19 mouse cellular contexts compared by ENCODE assay signal in genomic region chr12:100570522-100571072, GRCm38 (mm10). TPM values are rescaled to one million over a fixed set of nuclear protein-coding genes. Genes with fewer than 3 reads are reported as not detected.
DNase-seq lines count a peak whose midpoint lies in the region; ATAC-seq and TF ChIP-seq lines count a peak whose summit lies in the region.
"Had no signal": no experiment of that assay in that cellular context is flagged by ENCODE, and none has a peak within 500 bp of the region (broad histone marks: within the 10 kb centered on the region; RNA-seq: fewer than 3 reads in every experiment).

No protein-coding gene starts in this region.

- H3K79me2 ChIP-seq in heart, adult 2 months (replicated peaks; ENCODE audit: control insufficient read depth, insufficient read depth, low read length), result no peaks in the 10 kb centered on the region

- DNase-seq in embryonic facial prominence, embryonic 14.5 days (ENCODE audit: low spot score), result no peak
- DNase-seq in embryonic facial prominence, embryonic 10.5 days (ENCODE audit: low spot score), result no peak
- DNase-seq in heart, adult 2 months, result no peak
- DNase-seq in heart, adult 18-20 months, result no peak
- no peak for DNase-seq in layer of hippocampus, adult 2 months (ENCODE audit: low spot score in 2 of 2)
- no peak for DNase-seq in layer of hippocampus, adult 8-10 months (ENCODE audit: low spot score in 2 of 2)
- DNase-seq in ovary, postnatal 36 days (ENCODE audit: low spot score), result no peak
- DNase-seq: adrenal gland, postnatal 14 days; cerebellum, adult 2 months; kidney, adult 11 months; thymus, adult 18-20 months had no signal

- 0 out of 2 replicates have a peak, but pooled peaks cover 12% of the 10 kb centered on the region for H3K36me3 ChIP-seq in embryonic facial prominence, embryonic 14.5 days (ENCODE audit: control insufficient read depth, insufficient read depth, low read length)
- 0 out of 2 replicates have a peak, but pooled peaks cover 5% of the 10 kb centered on the region for H3K36me3 ChIP-seq in embryonic facial prominence, embryonic 10.5 days (replicated peaks)
- H3K36me3 ChIP-seq in heart, adult 2 months (ENCODE audit: control insufficient read depth, insufficient read depth, low read length), result peaks cover 2% of the 10 kb centered on the region; the same call in 1 of the 2 replicates

- H3K4me1 ChIP-seq in embryonic facial prominence, embryonic 14.5 days (ENCODE audit: control insufficient read depth, insufficient read depth, low read length), result no peaks in the 10 kb centered on the region
- no peaks in the 10 kb centered on the region for H3K4me1 ChIP-seq in embryonic facial prominence, embryonic 10.5 days
- H3K4me1 ChIP-seq in heart, adult 2 months (ENCODE audit: control insufficient read depth, insufficient read depth, low read length), result no peaks in the 10 kb centered on the region; the same call in 1 of the 2 replicates
- H3K4me1 ChIP-seq in cortical plate, adult 2 months (ENCODE audit: control insufficient read depth, insufficient read depth, low read length), result peaks cover 6% of the 10 kb centered on the region
- H3K4me1 ChIP-seq: limb, embryonic 13.5 days; midbrain, embryonic 12.5 days; neural tube, embryonic 13.5 days had no signal

- no peak for TF ChIP-seq EP300 in heart, adult 2 months (IDR thresholded peaks at IDR 0.05; ENCODE audit: insufficient read depth, low read depth, low read length)

- no peak overlapping the region for H3K27ac ChIP-seq in embryonic facial prominence, embryonic 14.5 days (replicated peaks; ENCODE audit: low read depth, low read length)
- no peak overlapping the region for H3K27ac ChIP-seq in embryonic facial prominence, embryonic 10.5 days (replicated peaks)
- peak overlapping the region; percentile 21; the same call in 1 of the 2 replicates for H3K27ac ChIP-seq in heart, adult 2 months
- H3K27ac ChIP-seq in layer of hippocampus, adult 2 months, result peak overlapping the region; percentile 91
- peak overlapping the region; percentile 8; the same call in 1 of the 2 replicates for H3K27ac ChIP-seq in cortical plate, adult 2 months (ENCODE audit: insufficient read depth, low read length)
- H3K27ac ChIP-seq: kidney, postnatal 0 days; limb, embryonic 13.5 days; liver, embryonic 14.5 days; midbrain, embryonic 12.5 days; neural tube, embryonic 13.5 days had no signal

- H3K4me3 ChIP-seq in embryonic facial prominence, embryonic 14.5 days (ENCODE audit: low read depth, low read length), result no peak overlapping the region
- no peak overlapping the region for H3K4me3 ChIP-seq in embryonic facial prominence, embryonic 10.5 days
- no peak overlapping the region for H3K4me3 ChIP-seq in heart, adult 2 months
- no peak overlapping the region for H3K4me3 ChIP-seq in layer of hippocampus, adult 2 months
- no peak overlapping the region for H3K4me3 ChIP-seq in cortical plate, adult 2 months (ENCODE audit: insufficient read depth, low read length)
- H3K4me3 ChIP-seq: limb, embryonic 13.5 days; midbrain, embryonic 12.5 days; neural tube, embryonic 13.5 days had no signal

- TF ChIP-seq CTCF in heart, adult 2 months (IDR thresholded peaks at IDR 0.05), result no peak
- no peak for TF ChIP-seq CTCF in layer of hippocampus, adult 2 months (conservative IDR thresholded peaks at IDR 0.05)
- TF ChIP-seq CTCF in cortical plate, adult 2 months (IDR thresholded peaks at IDR 0.05; ENCODE audit: extremely low read depth, insufficient read depth, low read length), result no peak

- intact Hi-C loops in heart, adult 2 months (cut with DNase I), result loop anchor here (10.0 kb wide), 1 partner anchor 386 kb away; no protein-coding TSS in a partner anchor

- no peaks in the 10 kb centered on the region for H3K9me3 ChIP-seq in embryonic facial prominence, embryonic 14.5 days (ENCODE audit: control insufficient read depth, low read length)
- H3K9me3 ChIP-seq in embryonic facial prominence, embryonic 10.5 days, result no peaks in the 10 kb centered on the region
- H3K9me3 ChIP-seq: limb, embryonic 13.5 days; midbrain, embryonic 12.5 days; neural tube, embryonic 13.5 days had no signal

- no peak overlapping the region for H3K4me2 ChIP-seq in embryonic facial prominence, embryonic 14.5 days (ENCODE audit: low read depth, low read length)
- H3K4me2 ChIP-seq: limb, embryonic 13.5 days; midbrain, embryonic 12.5 days; neural tube, embryonic 13.5 days had no signal

- ATAC-seq in embryonic facial prominence, embryonic 14.5 days (ENCODE audit: low read depth), result no peak
- ATAC-seq: hindbrain, embryonic 16.5 days had no signal

- 76% methylated on average over 12 of the region's 12 CpGs for WGBS in embryonic facial prominence, embryonic 14.5 days
- WGBS in embryonic facial prominence, embryonic 10.5 days, result 84% methylated on average over 12 of the region's 12 CpGs
- WGBS in heart, adult 2 months, result 86% methylated on average over 12 of the region's 12 CpGs

- 0 out of 2 replicates have a peak overlapping the region, but pooled peaks have one; percentile 14 for H3K9ac ChIP-seq in embryonic facial prominence, embryonic 14.5 days (ENCODE audit: low read depth, low read length)
- no peak overlapping the region for H3K9ac ChIP-seq in heart, adult 2 months (ENCODE audit: low read depth, low read length)
- H3K9ac ChIP-seq: limb, embryonic 13.5 days; liver, embryonic 14.5 days; midbrain, embryonic 12.5 days; neural tube, embryonic 13.5 days had no signal

- no peak for TF ChIP-seq POLR2A in heart, adult 2 months (IDR thresholded peaks at IDR 0.05; ENCODE audit: insufficient read depth, low read depth, low read length)
- no peak for TF ChIP-seq POLR2A in cortical plate, adult 2 months (IDR thresholded peaks at IDR 0.05; ENCODE audit: extremely low read depth, insufficient read depth, low read length)

- no peaks in the 10 kb centered on the region for H3K27me3 ChIP-seq in embryonic facial prominence, embryonic 14.5 days (replicated peaks; ENCODE audit: control insufficient read depth, insufficient read depth, low read length)
- no peaks in the 10 kb centered on the region for H3K27me3 ChIP-seq in embryonic facial prominence, embryonic 10.5 days (replicated peaks; ENCODE audit: low read depth, poor library complexity, severe bottlenecking)
- H3K27me3 ChIP-seq in heart, adult 2 months (ENCODE audit: control insufficient read depth, insufficient read depth, low read length), result no peaks in the 10 kb centered on the region
- H3K27me3 ChIP-seq: CH12.LX; limb, embryonic 13.5 days; midbrain, embryonic 12.5 days; neural tube, embryonic 13.5 days had no signal

RNA-seq across cellular contexts. Expression of gene Ttc7b, which starts 50.0 kb away (rescaled TPM):
- 6.6 and 6.7 TPM in 2 replicates for polyA plus RNA-seq in embryonic facial prominence, embryonic 14.5 days (2014; fragmentation: Nextera tagmentation; extraction: Ambion mirVana)
- polyA plus RNA-seq in embryonic facial prominence, embryonic 10.5 days (2016; fragmentation: Nextera tagmentation; extraction: Ambion mirVana), result 4.2 and 4.6 TPM in 2 replicates
- 10 to 100 TPM; 71.6 to 82.0 TPM for total RNA-seq in heart, adult 2 months (2021)
- 84.4 and 113 TPM in 2 replicates for polyA plus RNA-seq in heart, adult 2 months (2012; rRNA removed)
- 10 to 100 TPM; 74.6 to 79.1 TPM for total RNA-seq in heart, adult 18-20 months (2021)
- 100 to 1,000 TPM; 173 to 184 TPM for total RNA-seq in layer of hippocampus, adult 2 months (2021)
- total RNA-seq in layer of hippocampus, adult 8-10 months (2022), result 100 to 1,000 TPM; 160 to 184 (median 174) TPM
- polyA plus RNA-seq in cortical plate, adult 2 months (2012; rRNA removed), result 221 and 228 TPM in 2 replicates

Comparison
In these comparisons a context has a peak if more than half of its experiments do, and no peak if none do; other contexts are left out.
1. H3K27ac ChIP-seq: peak in heart, adult 2 months (single experiment), layer of hippocampus, adult 2 months (single experiment) and cortical plate, adult 2 months (single experiment); none in embryonic facial prominence, embryonic 14.5 days (single experiment) and embryonic facial prominence, embryonic 10.5 days (single experiment).